In genomic region chr3:65958102-65958839, GRCm38 (mm10) we compare ENCODE assay signal across 8 mouse cellular contexts. TPM values are rescaled to one million over a fixed set of nuclear protein-coding genes. Genes with fewer than 3 reads are reported as not detected.
DNase-seq lines count a peak whose midpoint lies in the region; ATAC-seq lines count a peak whose summit lies in the region.

TSS of gene Ccnl1 (minus strand) at chr3:65958249.

- no peaks in the 10 kb centered on the region for H3K9me3 ChIP-seq in embryonic facial prominence, embryonic 11.5 days (replicated peaks; ENCODE audit: control insufficient read depth, low read length)
- no peaks in the 10 kb centered on the region for H3K9me3 ChIP-seq in midbrain, embryonic 11.5 days (ENCODE audit: control insufficient read depth, low read length)

- ATAC-seq in embryonic facial prominence, embryonic 11.5 days (replicated peaks; ENCODE audit: insufficient number of reproducible peaks, low FRiP score, low TSS enrichment, low read depth), result peak; percentile 95
- peak; percentile 76 for ATAC-seq in granulocyte monocyte progenitor cell, adult 5-6 weeks (replicated peaks; ENCODE audit: poor library complexity, severe bottlenecking)
- peak; percentile 96 for ATAC-seq in midbrain, embryonic 11.5 days (ENCODE audit: low FRiP score)

- peaks cover 4% of the 10 kb centered on the region; the same call in 1 of the 2 replicates for H3K4me1 ChIP-seq in embryonic facial prominence, embryonic 11.5 days (ENCODE audit: control insufficient read depth, insufficient read depth, low read length)
- H3K4me1 ChIP-seq in midbrain, embryonic 11.5 days (ENCODE audit: control insufficient read depth, insufficient read depth, low read length), result peaks cover 21% of the 10 kb centered on the region

- DNase-seq in adrenal gland, postnatal 25 days, result peak; percentile 98
- peak; percentile 95 for DNase-seq in embryonic facial prominence, embryonic 11.5 days (ENCODE audit: low spot score)
- DNase-seq in kidney, adult 11 months, result peak; percentile 93
- peak; percentile 96 for DNase-seq in left cerebral cortex, postnatal 4 days
- peak; percentile 99 for DNase-seq in midbrain, embryonic 11.5 days (ENCODE audit: low spot score, missing footprints)
- DNase-seq in right cerebral cortex, postnatal 4 days, result peak; percentile 94
- DNase-seq in yolk sac, embryonic 10.5 days (ENCODE audit: low spot score), result peak; percentile 94

- H3K27me3 ChIP-seq in embryonic facial prominence, embryonic 11.5 days (ENCODE audit: control insufficient read depth, insufficient read depth, low read length), result no peaks in the 10 kb centered on the region
- no peaks in the 10 kb centered on the region for H3K27me3 ChIP-seq in midbrain, embryonic 11.5 days (ENCODE audit: control insufficient read depth, insufficient read depth, low read length)

- H3K4me2 ChIP-seq in embryonic facial prominence, embryonic 11.5 days (ENCODE audit: low read depth, low read length), result peak within 1 kb of the TSS; percentile 71
- peak within 1 kb of the TSS; percentile 82 for H3K4me2 ChIP-seq in midbrain, embryonic 11.5 days

- H3K9ac ChIP-seq in embryonic facial prominence, embryonic 11.5 days (replicated peaks; ENCODE audit: low read length), result peak within 1 kb of the TSS; percentile 94
- peak within 1 kb of the TSS; percentile 99 for H3K9ac ChIP-seq in midbrain, embryonic 11.5 days (ENCODE audit: low read length)

- 1% methylated on average over 62 of the region's 70 CpGs for WGBS in embryonic facial prominence, embryonic 11.5 days
- under 1% methylated on average over 63 of the region's 70 CpGs for WGBS in midbrain, embryonic 11.5 days

- H3K36me3 ChIP-seq in embryonic facial prominence, embryonic 11.5 days (replicated peaks; ENCODE audit: control insufficient read depth, insufficient read depth, low read depth, low read length), result no peaks in the 10 kb centered on the region
- H3K36me3 ChIP-seq in midbrain, embryonic 11.5 days (ENCODE audit: control insufficient read depth, insufficient read depth, low read length), result peaks cover 3% of the 10 kb centered on the region; the same call in 1 of the 2 replicates

- peak within 1 kb of the TSS; percentile 82 for H3K4me3 ChIP-seq in embryonic facial prominence, embryonic 11.5 days (ENCODE audit: low read depth, low read length)
- H3K4me3 ChIP-seq in midbrain, embryonic 11.5 days (ENCODE audit: low read depth, low read length), result peak within 1 kb of the TSS; percentile 90

- intact Hi-C loops in left cerebral cortex, postnatal 4 days (cut with DNase I), result no loop called here

- peak within 1 kb of the TSS; percentile 96 for H3K27ac ChIP-seq in embryonic facial prominence, embryonic 11.5 days (replicated peaks; ENCODE audit: low read depth, low read length)
- H3K27ac ChIP-seq in midbrain, embryonic 11.5 days (ENCODE audit: low read depth, low read length), result peak within 1 kb of the TSS; percentile 96

RNA-seq across cellular contexts. Expression of gene Ccnl1, which starts in this region (rescaled TPM):
- 97.6 and 105 TPM in 2 replicates for total RNA-seq in adrenal gland, postnatal 25 days (2021)
- 116 and 125 TPM in 2 replicates for polyA plus RNA-seq in embryonic facial prominence, embryonic 11.5 days (2014; fragmentation: Nextera tagmentation; extraction: Ambion mirVana)
- 131 and 167 TPM in 2 replicates for total RNA-seq in granulocyte monocyte progenitor cell, adult 5-6 weeks (2014; fragmentation: Nextera tagmentation)
- total RNA-seq in granulocyte monocyte progenitor cell, adult 5-6 weeks (2017), result 289 and 310 TPM in 2 replicates
- 10 to 100 TPM; 65.7 to 72.1 TPM for total RNA-seq in left cerebral cortex, postnatal 4 days (2021)
- polyA plus RNA-seq in midbrain, embryonic 11.5 days (2014; fragmentation: Nextera tagmentation; extraction: Ambion mirVana), result 119 and 131 TPM in 2 replicates

Comparison
In these comparisons a context has a peak if more than half of its experiments do, and no peak if none do; other contexts are left out.
1. Peak in every context shown above with its lines: DNase-seq, ATAC-seq, H3K4me3 ChIP-seq and H3K27ac ChIP-seq.